Mouse (Mus musculus): ENCODE data around the gene Taar2. TPM values are rescaled to one million over a fixed set of nuclear protein-coding genes. Genes with fewer than 3 reads are reported as not detected.

Taar2 gene
- polyA plus RNA-seq, 1 experiment from 2014 or later: not detected

DNA sequence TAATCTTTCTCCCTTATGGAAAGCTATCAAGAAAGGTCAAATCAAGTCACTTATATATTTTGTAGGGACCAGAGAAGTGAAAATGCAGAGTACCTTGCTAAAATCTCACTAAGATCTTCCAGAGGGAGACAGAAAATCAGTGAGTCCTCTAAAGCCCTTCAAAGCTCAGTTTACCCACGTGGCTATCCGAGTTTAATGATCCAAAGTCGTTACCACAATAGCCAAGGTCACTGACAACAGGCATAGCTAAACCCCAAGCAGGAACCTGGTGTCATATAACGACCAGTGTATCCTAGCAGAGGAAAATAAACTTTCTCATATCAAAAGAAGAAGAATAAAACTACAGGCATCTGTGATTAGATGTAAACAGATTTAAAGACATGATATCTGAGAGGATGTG lies 759 bp upstream of the Taar2 start:
- no peaks in the 10 kb centered on the region for H3K27me3 ChIP-seq (replicated peaks; ENCODE audit: control insufficient read depth, insufficient read depth, low read length)
- H3K27ac ChIP-seq (replicated peaks; ENCODE audit: low read depth, low read length): no peak overlapping the region
- H3K9ac ChIP-seq (ENCODE audit: low read depth, low read length): no peak overlapping the region
- WGBS: 34% methylated on average over 4 of the region's 4 CpGs
- no peak overlapping the region for H3K4me3 ChIP-seq (ENCODE audit: low read depth, low read length)
- H3K4me1 ChIP-seq (ENCODE audit: control insufficient read depth, insufficient read depth, low read length): no peaks in the 10 kb centered on the region
- no peak for DNase-seq (ENCODE audit: low spot score)
- no peak overlapping the region for H3K4me2 ChIP-seq (ENCODE audit: low read depth, low read length)
- H3K9me3 ChIP-seq (ENCODE audit: control insufficient read depth, low read length): no peaks in the 10 kb centered on the region
- no peak for ATAC-seq (ENCODE audit: low read depth)
- no peaks in the 10 kb centered on the region for H3K36me3 ChIP-seq (ENCODE audit: control insufficient read depth, insufficient read depth, low read length)

DNA sequence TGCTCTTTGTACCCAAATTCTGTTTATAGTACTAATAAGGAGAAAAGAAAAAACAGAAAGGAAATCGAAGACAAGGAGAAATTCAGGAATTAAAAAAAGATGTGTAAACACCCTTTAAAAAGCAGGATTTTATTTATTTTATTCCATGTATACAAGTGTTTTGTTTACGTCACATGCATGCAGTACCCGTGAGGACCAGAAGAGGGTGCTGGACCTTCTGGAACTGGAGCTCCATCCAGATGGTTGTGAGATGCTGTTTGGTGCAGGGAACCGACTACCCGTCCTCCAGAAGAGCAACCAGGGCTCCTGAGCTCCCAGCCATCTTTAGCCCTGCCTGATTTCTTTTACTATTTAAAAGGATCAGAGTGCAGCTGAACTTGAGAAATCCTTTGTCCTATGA lies 4.1 kb downstream of the Taar2 start:
- ATAC-seq (ENCODE audit: low read depth) (no peak), DNase-seq (ENCODE audit: low spot score) (no peak)
- Histone ChIP-seq H3K4me2 (ENCODE audit: low read depth, low read length) (no peak overlapping the region), H3K36me3 (ENCODE audit: control insufficient read depth, insufficient read depth, low read length) (no peaks in the 10 kb centered on the region), H3K9me3 (ENCODE audit: control insufficient read depth, low read length) (no peaks in the 10 kb centered on the region), H3K4me1 (ENCODE audit: control insufficient read depth, insufficient read depth, low read length) (no peaks in the 10 kb centered on the region), H3K4me3 (ENCODE audit: low read depth, low read length) (no peak overlapping the region), H3K27me3 (replicated peaks; ENCODE audit: control insufficient read depth, insufficient read depth, low read length) (no peaks in the 10 kb centered on the region), H3K9ac (ENCODE audit: low read depth, low read length) (no peak overlapping the region), H3K27ac (replicated peaks; ENCODE audit: low read depth, low read length) (no peak overlapping the region)
- WGBS: 76% methylated on average over 5 of the region's 5 CpGs

DNA sequence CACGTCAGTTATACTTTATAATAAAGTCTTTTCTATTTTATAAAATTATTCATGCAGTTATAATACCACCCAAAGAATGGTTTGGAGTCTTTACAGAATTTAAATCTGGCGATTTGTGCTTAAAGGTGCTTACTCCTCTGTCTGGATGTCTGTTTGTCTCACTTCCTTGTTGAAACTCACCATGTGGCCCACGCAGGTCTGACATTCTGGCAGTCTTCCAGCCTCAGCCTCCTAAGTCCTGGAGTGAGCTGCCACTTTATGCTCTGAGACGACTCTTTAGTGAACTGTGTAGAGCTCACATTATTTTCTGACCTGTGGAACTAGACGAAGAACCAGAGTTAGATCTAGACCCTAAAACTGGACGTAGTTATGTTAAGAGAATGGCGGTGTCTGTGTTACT lies 9.7 kb downstream of the Taar2 start:
- WGBS: 60% methylated on average over 7 of the region's 7 CpGs
- Histone ChIP-seq H3K4me1 (ENCODE audit: control insufficient read depth, insufficient read depth, low read length) (no peaks in the 10 kb centered on the region), H3K4me2 (ENCODE audit: low read depth, low read length) (no peak overlapping the region), H3K9ac (ENCODE audit: low read depth, low read length) (no peak overlapping the region), H3K27me3 (replicated peaks; ENCODE audit: control insufficient read depth, insufficient read depth, low read length) (no peaks in the 10 kb centered on the region), H3K4me3 (ENCODE audit: low read depth, low read length) (no peak overlapping the region), H3K27ac (replicated peaks; ENCODE audit: low read depth, low read length) (no peak overlapping the region), H3K36me3 (ENCODE audit: control insufficient read depth, insufficient read depth, low read length) (no peaks in the 10 kb centered on the region), H3K9me3 (ENCODE audit: control insufficient read depth, low read length) (no peaks in the 10 kb centered on the region)
- DNase-seq (ENCODE audit: low spot score) (no peak), ATAC-seq (ENCODE audit: low read depth) (no peak)

DNA sequence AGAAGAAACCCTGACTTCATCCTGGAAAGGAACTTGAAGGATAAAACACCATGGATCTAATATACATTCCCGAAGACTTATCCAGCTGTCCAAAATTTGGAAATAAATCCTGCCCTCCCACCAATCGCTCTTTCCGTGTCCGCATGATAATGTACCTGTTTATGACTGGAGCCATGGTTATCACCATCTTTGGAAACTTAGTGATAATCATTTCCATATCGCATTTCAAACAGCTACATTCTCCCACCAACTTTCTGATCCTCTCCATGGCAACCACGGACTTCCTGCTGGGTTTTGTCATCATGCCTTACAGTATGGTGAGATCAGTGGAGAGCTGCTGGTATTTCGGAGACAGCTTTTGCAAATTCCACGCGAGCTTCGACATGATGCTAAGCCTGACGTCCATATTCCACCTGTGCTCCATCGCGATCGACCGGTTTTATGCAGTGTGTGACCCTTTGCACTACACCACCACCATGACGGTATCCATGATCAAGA lies 11.2 kb downstream of the Taar2 start, which contains the start of gene Taar3:
Gene Taar3 (plus strand): TSS at position 51 of the 498 bp plus-strand sequence.
- no peak for ATAC-seq (ENCODE audit: low read depth)
- no peak within 1 kb of the TSS for H3K27ac ChIP-seq (replicated peaks; ENCODE audit: low read depth, low read length)
- no peaks in the 10 kb centered on the region for H3K4me1 ChIP-seq (ENCODE audit: control insufficient read depth, insufficient read depth, low read length)
- WGBS: 76% methylated on average over 16 of the region's 16 CpGs
- no peak within 1 kb of the TSS for H3K4me2 ChIP-seq (ENCODE audit: low read depth, low read length)
- no peaks in the 10 kb centered on the region for H3K36me3 ChIP-seq (ENCODE audit: control insufficient read depth, insufficient read depth, low read length)
- no peaks in the 10 kb centered on the region for H3K9me3 ChIP-seq (ENCODE audit: control insufficient read depth, low read length)
- H3K4me3 ChIP-seq (ENCODE audit: low read depth, low read length): no peak within 1 kb of the TSS
- no peaks in the 10 kb centered on the region for H3K27me3 ChIP-seq (replicated peaks; ENCODE audit: control insufficient read depth, insufficient read depth, low read length)
- DNase-seq (ENCODE audit: low spot score): no peak
- H3K9ac ChIP-seq (ENCODE audit: low read depth, low read length): no peak within 1 kb of the TSS

DNA sequence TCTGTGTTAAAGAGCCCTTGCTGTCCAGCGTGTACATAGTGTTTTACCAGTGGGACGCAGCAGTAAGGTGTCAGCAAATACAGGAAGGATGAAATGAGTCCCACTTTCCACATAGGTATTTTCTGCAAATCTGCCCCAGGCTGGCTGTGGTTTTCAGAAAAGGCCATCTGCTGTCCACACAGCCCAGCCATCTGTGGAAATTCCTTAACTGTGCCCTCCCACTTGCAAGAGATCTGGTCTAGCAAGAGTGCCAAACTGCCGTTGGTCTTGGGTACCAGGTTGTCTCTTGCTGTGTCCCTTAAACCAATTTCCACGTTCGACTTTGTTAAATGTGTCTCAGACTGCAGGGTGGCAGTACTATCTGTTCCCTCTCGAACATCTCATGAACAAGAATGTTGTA lies 13.3 kb downstream of the Taar2 start:
- 75% methylated on average over 6 of the region's 6 CpGs for WGBS
- no peaks in the 10 kb centered on the region for H3K27me3 ChIP-seq (replicated peaks; ENCODE audit: control insufficient read depth, insufficient read depth, low read length)
- no peak overlapping the region for H3K27ac ChIP-seq (replicated peaks; ENCODE audit: low read depth, low read length)
- H3K4me2 ChIP-seq (ENCODE audit: low read depth, low read length): no peak overlapping the region
- H3K9me3 ChIP-seq (ENCODE audit: control insufficient read depth, low read length): no peaks in the 10 kb centered on the region
- no peaks in the 10 kb centered on the region for H3K36me3 ChIP-seq (ENCODE audit: control insufficient read depth, insufficient read depth, low read length)
- H3K4me3 ChIP-seq (ENCODE audit: low read depth, low read length): no peak overlapping the region
- no peak for ATAC-seq (ENCODE audit: low read depth)
- no peaks in the 10 kb centered on the region for H3K4me1 ChIP-seq (ENCODE audit: control insufficient read depth, insufficient read depth, low read length)
- no peak overlapping the region for H3K9ac ChIP-seq (ENCODE audit: low read depth, low read length)
- no peak for DNase-seq (ENCODE audit: low spot score)

DNA sequence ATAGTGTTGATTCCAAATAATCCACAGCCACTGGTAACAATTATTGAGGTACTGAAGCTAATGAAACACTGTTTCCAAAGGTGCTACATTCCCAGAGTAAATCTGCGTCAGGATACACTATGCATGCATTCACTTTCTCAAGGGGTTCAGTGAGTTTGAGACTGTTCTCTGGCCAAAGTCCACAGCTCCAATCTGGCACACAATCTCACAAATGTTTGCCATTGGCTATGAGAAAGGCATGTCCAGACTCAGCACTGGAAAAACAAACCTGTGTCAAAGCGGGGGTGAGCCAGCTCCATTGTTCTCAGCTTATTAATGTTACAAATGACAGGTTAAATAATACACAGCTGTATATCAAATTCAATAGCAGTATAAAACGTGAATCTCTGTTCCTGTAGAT lies 20.7 kb downstream of the Taar2 start:
- ATAC-seq (ENCODE audit: low read depth) (no peak), DNase-seq (ENCODE audit: low spot score) (peak; percentile 42)
- H3K4me1 ChIP-seq (ENCODE audit: control insufficient read depth, insufficient read depth, low read length): no peaks in the 10 kb centered on the region
- WGBS: 52% methylated on average over 3 of the region's 3 CpGs
- H3K4me3 ChIP-seq (ENCODE audit: low read depth, low read length): no peak overlapping the region
- H3K9me3 ChIP-seq (ENCODE audit: control insufficient read depth, low read length): no peaks in the 10 kb centered on the region
- no peaks in the 10 kb centered on the region for H3K27me3 ChIP-seq (replicated peaks; ENCODE audit: control insufficient read depth, insufficient read depth, low read length)
- no peak overlapping the region for H3K9ac ChIP-seq (ENCODE audit: low read depth, low read length)
- no peak overlapping the region for H3K4me2 ChIP-seq (ENCODE audit: low read depth, low read length)
- H3K27ac ChIP-seq (replicated peaks; ENCODE audit: low read depth, low read length): no peak overlapping the region
- H3K36me3 ChIP-seq (ENCODE audit: control insufficient read depth, insufficient read depth, low read length): no peaks in the 10 kb centered on the region

DNA sequence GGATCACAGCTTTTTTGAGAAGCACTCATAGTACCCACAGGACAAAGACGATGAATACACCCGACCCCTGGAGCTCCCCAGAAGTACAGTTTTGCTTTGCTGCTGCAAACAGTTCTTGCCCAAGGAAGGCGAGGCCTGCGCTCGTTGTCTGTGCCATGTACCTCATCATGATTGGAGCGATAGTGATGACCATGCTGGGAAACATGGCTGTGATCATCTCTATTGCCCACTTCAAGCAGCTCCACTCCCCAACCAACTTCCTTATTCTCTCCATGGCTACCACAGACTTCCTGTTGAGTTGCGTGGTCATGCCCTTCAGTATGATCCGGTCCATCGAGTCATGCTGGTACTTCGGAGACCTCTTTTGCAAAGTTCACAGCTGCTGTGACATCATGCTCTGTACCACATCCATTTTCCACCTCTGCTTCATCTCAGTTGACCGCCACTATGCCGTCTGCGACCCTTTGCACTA lies 22.1 kb downstream of the Taar2 start, which contains the start of gene Taar4:
Gene Taar4 (plus strand): TSS at position 51 of the 472 bp plus-strand sequence.
- no peaks in the 10 kb centered on the region for H3K27me3 ChIP-seq (replicated peaks; ENCODE audit: control insufficient read depth, insufficient read depth, low read length)
- no peak within 1 kb of the TSS for H3K9ac ChIP-seq (ENCODE audit: low read depth, low read length)
- ATAC-seq (ENCODE audit: low read depth): no peak
- no peak within 1 kb of the TSS for H3K27ac ChIP-seq (replicated peaks; ENCODE audit: low read depth, low read length)
- H3K4me2 ChIP-seq (ENCODE audit: low read depth, low read length): no peak within 1 kb of the TSS
- H3K4me3 ChIP-seq (ENCODE audit: low read depth, low read length): no peak within 1 kb of the TSS
- no peaks in the 10 kb centered on the region for H3K36me3 ChIP-seq (ENCODE audit: control insufficient read depth, insufficient read depth, low read length)
- no peaks in the 10 kb centered on the region for H3K9me3 ChIP-seq (ENCODE audit: control insufficient read depth, low read length)
- 95% methylated on average over 13 of the region's 13 CpGs for WGBS
- no peaks in the 10 kb centered on the region for H3K4me1 ChIP-seq (ENCODE audit: control insufficient read depth, insufficient read depth, low read length)
- DNase-seq (ENCODE audit: low spot score): no peak

DNA sequence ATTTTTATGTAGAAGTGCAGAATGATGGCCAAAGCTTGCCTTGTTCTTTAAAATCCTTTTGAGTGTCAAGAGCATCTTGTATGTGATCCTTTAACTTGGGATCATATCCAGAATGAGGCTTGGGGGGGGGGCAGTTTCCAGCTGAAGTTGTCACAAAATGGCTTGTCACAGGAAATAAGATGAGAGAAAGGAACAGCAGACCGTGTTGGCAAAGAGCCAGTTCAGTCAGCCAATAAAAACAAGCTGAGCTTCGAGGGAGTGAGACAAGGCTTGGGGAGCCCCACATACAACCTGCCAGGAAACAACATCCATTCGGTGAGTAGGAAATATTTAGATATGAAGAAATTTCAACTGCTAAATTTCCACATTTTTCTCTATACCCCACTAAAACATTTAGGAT lies 25.1 kb downstream of the Taar2 start:
- no peaks in the 10 kb centered on the region for H3K36me3 ChIP-seq (ENCODE audit: control insufficient read depth, insufficient read depth, low read length)
- 42% methylated on average over 3 of the region's 3 CpGs for WGBS
- ATAC-seq (ENCODE audit: low read depth) (no peak), DNase-seq (ENCODE audit: low spot score) (peak; percentile 39)
- H3K27ac ChIP-seq (replicated peaks; ENCODE audit: low read depth, low read length): no peak overlapping the region
- H3K4me3 ChIP-seq (ENCODE audit: low read depth, low read length): no peak overlapping the region
- H3K27me3 ChIP-seq (replicated peaks; ENCODE audit: control insufficient read depth, insufficient read depth, low read length): no peaks in the 10 kb centered on the region
- H3K4me1 ChIP-seq (ENCODE audit: control insufficient read depth, insufficient read depth, low read length): no peaks in the 10 kb centered on the region
- H3K9ac ChIP-seq (ENCODE audit: low read depth, low read length): no peak overlapping the region
- H3K4me2 ChIP-seq (ENCODE audit: low read depth, low read length): no peak overlapping the region
- H3K9me3 ChIP-seq (ENCODE audit: control insufficient read depth, low read length): no peaks in the 10 kb centered on the region

DNA sequence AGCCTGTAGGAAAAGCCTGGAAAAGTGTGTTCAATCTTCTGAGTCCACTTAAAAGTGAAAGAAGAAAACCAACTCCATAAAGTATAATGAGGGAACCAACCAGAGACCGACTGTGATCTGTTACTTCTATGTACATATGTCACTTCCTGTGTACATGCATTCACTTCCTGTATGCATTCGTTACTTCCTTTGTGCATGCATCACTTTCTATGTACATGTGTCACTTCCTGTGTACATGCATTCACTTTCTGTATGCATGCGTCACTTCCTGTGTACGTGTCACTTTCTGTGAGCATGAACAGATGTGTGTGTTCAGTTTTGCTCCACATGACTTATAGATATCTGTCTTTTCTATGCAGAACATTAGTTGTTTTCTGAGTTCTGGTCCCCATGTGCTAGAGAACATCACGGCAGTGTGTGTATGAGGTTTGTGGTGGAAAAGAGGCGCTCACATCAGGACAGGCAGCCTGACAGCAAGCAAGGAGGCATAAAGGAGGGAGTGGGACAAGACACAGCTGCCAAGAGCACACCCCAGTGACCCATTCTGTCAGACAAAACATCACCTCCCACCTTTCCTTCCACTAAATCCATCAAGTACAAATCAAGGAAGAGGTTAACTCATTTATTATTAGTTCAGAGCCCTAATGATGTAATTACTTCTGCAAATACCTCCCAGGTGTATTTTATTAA lies 26.7 kb downstream of the Taar2 start:
- Histone ChIP-seq H3K4me3 (ENCODE audit: low read depth, low read length) (no peak overlapping the region), H3K9ac (ENCODE audit: low read depth, low read length) (no peak overlapping the region), H3K4me1 (ENCODE audit: control insufficient read depth, insufficient read depth, low read length) (no peaks in the 10 kb centered on the region), H3K27me3 (replicated peaks; ENCODE audit: control insufficient read depth, insufficient read depth, low read length) (no peaks in the 10 kb centered on the region), H3K27ac (replicated peaks; ENCODE audit: low read depth, low read length) (no peak overlapping the region), H3K9me3 (ENCODE audit: control insufficient read depth, low read length) (no peaks in the 10 kb centered on the region), H3K4me2 (ENCODE audit: low read depth, low read length) (no peak overlapping the region), H3K36me3 (ENCODE audit: control insufficient read depth, insufficient read depth, low read length) (no peaks in the 10 kb centered on the region)
- DNase-seq (ENCODE audit: low spot score) (no peak), ATAC-seq (ENCODE audit: low read depth) (no peak)
- WGBS: 89% methylated on average over 6 of the region's 6 CpGs
